Mouse (Mus musculus) neural tube, embryonic 12.5 days (tissue): ENCODE data around the gene A930002H24Rik. TPM values are rescaled to one million over a fixed set of nuclear protein-coding genes. Genes with fewer than 3 reads are reported as not detected.

ENCODE experiments used
- ATAC-seq: fragments of 200-750 bp; cut with Nextera tagmentation; 2 replicates; pipeline ENCODE4 v1.8.0; 2017; ENCODE audit warnings: low read depth, mild to moderate bottlenecking, moderate TSS enrichment, moderate library complexity; ENCODE audit not compliant: low FRiP score
- H3K27ac ChIP-seq: fragments of 300-500 bp; sonication (generic); 2 replicates; pipeline ENCODE4 v1.5.1; 2016
- H3K27me3 ChIP-seq: fragments of 300-500 bp; sonication (generic); replicated peaks from 2 replicates; pipeline ENCODE4 v1.6.1; 2016; ENCODE audit warnings: mild to moderate bottlenecking
- H3K36me3 ChIP-seq: fragments of 300-500 bp; sonication (generic); 2 replicates; pipeline ENCODE4 v1.6.1; 2016; ENCODE audit warnings: mild to moderate bottlenecking
- H3K4me1 ChIP-seq: fragments of 300-500 bp; sonication (generic); 2 replicates; pipeline ENCODE4 v1.6.1; 2016
- H3K4me2 ChIP-seq: fragments of 300-500 bp; sonication (generic); replicated peaks from 2 replicates; pipeline ENCODE4 v1.6.1; 2016; ENCODE audit warnings: mild to moderate bottlenecking
- H3K4me3 ChIP-seq: fragments of 300-500 bp; sonication (generic); 2 replicates; pipeline ENCODE4 v1.5.1; 2016
- H3K9ac ChIP-seq: fragments of 300-500 bp; sonication (generic); 2 replicates; pipeline ENCODE4 v1.6.1; 2016; ENCODE audit warnings: mild to moderate bottlenecking
- H3K9me3 ChIP-seq: fragments of 300-500 bp; sonication (generic); 2 replicates; pipeline ENCODE4 v1.6.1; 2016; ENCODE audit warnings: mild to moderate bottlenecking
- WGBS: fragments of 180-500 bp; shearing (Covaris S2); methylation state at CpG from one replicate; pipeline ENCODE4 v1.1.7; 2016; 5-methylcytosine and 5-hydroxymethylcytosine counted together
- polyA plus RNA-seq: library from polyadenylated mRNA; unstranded; fragments of >200 nt; fragmentation: Nextera tagmentation; extraction: Ambion mirVana; gene quantifications from 2 replicates; pipeline ENCODE4 v1.2.1, GENCODE M21; 2016

Gene A930002H24Rik
- polyA plus RNA-seq, 1 experiment from 2014 or later: 3.6 TPM

DNA sequence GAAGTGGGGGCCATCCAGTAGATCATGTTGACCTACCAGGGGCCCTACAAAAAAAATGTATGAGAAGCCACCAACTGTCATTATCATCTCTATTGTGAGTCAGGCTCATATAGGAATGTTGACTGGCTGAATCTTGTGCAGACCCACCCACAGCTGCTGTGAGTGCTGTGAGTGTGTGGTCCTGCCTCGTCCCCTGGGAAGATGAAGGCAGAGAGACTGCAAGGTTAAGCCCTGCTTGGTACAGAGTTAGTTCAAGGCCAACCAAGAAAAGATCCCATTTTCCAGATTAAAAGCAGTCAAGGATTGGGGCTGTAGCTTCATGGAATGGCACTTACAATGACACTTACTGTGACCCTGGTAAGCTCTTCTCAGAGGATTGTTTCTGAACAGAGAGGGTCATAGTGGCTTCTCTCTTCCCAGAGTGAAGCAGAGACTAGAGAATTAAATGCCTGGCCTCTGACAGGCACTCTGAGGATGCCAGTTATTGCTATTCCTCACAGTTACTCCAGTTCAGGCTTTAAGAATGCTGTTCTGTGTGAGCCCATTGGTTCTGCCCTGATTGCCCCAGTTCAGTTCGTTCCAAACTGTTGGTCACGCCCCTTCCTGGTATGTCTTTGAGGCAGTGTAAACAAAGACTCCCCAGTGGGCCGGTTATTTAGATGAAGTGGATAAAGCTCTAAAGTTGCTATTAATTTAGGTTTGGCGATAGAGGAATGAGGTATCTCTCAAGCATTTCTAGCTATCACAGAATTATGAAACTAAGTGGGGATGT lies 34.8 kb downstream of the A930002H24Rik start:
- Histone ChIP-seq H3K9me3 (no peaks in the 10 kb centered on the region), H3K27ac (no peak overlapping the region), H3K4me3 (no peak overlapping the region), H3K36me3 (no peaks in the 10 kb centered on the region), H3K4me2 (no peak overlapping the region), H3K9ac (no peak overlapping the region), H3K27me3 (no peaks in the 10 kb centered on the region), H3K4me1 (no peaks in the 10 kb centered on the region)
- WGBS: 61% methylated on average over 5 of the region's 5 CpGs
- ATAC-seq: no peak

DNA sequence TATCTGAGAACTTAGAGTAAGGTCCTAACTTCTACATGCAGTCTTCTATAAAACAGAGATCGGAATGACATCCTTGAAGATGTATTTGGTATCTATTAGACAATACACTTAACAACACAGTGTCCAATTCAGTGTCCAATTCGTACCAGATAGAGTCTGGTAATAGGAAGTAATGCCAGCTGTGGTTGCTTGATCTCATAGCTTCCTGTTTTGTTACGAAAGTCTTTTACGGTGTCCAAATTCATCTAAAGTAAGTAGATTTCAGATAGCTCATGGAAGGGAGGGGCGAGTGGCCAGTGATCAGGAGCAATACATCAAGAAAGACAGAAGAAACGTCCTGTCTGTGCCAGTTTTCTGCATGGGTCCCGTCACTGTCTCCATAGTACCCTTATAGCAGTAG lies 36.8 kb downstream of the A930002H24Rik start:
- ATAC-seq: no peak
- no peaks in the 10 kb centered on the region for H3K9me3 ChIP-seq
- WGBS: 89% methylated on average over 7 of the region's 7 CpGs

DNA sequence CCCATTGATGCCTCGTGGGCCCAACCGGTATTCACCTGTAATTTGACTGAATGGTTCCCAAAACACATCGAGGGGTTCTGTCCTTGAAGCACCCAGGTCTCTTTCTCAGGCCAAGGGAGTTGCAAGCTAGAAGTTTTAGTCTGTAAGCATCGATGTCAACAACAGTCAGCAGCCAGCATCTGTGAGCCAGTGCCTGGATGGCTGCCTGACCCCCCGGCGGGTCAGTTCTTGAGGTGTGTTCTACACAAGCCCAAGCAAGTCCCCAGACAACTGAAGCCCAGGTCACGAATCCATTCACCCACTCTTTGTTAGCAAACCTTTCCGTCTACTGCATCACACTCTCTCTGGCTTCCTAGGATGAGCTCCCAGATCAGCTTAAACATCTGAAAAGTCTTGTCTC lies 37.4 kb downstream of the A930002H24Rik start:
- Histone ChIP-seq H3K4me1 (no peaks in the 10 kb centered on the region), H3K9ac (no peak overlapping the region), H3K27ac (no peak overlapping the region), H3K27me3 (no peaks in the 10 kb centered on the region), H3K4me3 (no peak overlapping the region), H3K4me2 (no peak overlapping the region), H3K36me3 (no peaks in the 10 kb centered on the region), H3K9me3 (no peaks in the 10 kb centered on the region)
- WGBS: 89% methylated on average over 8 of the region's 8 CpGs
- ATAC-seq: no peak

More for the DNA sequence above, 36.8 kb downstream of the A930002H24Rik start:
- no peak overlapping the region for H3K4me2 ChIP-seq
- no peaks in the 10 kb centered on the region for H3K27me3 ChIP-seq
- no peak overlapping the region for H3K27ac ChIP-seq
- H3K4me1 ChIP-seq: no peaks in the 10 kb centered on the region
- H3K9ac ChIP-seq: no peak overlapping the region
- H3K36me3 ChIP-seq: no peaks in the 10 kb centered on the region
- no peak overlapping the region for H3K4me3 ChIP-seq

DNA sequence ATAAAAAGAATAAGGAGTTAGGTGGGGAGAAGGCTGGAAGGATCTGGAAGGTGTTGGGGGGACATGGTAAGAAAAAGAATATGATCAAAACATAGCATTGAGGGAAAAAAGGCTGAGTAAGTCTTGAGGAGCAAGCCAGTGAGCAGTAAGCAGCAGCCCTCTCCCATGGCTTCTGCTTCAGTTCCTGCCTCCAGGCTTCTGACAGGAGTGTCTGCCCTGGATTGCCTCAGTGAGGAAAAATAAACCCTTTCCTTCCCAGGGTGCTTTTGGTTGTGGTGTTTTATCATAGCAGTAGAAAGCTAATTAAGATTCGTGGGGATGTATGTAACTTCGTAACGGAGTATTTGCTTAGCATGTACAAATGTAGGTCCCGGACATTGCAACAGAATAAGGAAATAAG lies 39.5 kb downstream of the A930002H24Rik start:
- no peaks in the 10 kb centered on the region for H3K4me1 ChIP-seq
- no peaks in the 10 kb centered on the region for H3K36me3 ChIP-seq
- H3K4me2 ChIP-seq: no peak overlapping the region
- no peak for ATAC-seq
- no peaks in the 10 kb centered on the region for H3K9me3 ChIP-seq
- H3K27ac ChIP-seq: no peak overlapping the region
- no peak overlapping the region for H3K4me3 ChIP-seq
- no peaks in the 10 kb centered on the region for H3K27me3 ChIP-seq
- H3K9ac ChIP-seq: no peak overlapping the region
- 93% methylated on average over 4 of the region's 4 CpGs for WGBS

DNA sequence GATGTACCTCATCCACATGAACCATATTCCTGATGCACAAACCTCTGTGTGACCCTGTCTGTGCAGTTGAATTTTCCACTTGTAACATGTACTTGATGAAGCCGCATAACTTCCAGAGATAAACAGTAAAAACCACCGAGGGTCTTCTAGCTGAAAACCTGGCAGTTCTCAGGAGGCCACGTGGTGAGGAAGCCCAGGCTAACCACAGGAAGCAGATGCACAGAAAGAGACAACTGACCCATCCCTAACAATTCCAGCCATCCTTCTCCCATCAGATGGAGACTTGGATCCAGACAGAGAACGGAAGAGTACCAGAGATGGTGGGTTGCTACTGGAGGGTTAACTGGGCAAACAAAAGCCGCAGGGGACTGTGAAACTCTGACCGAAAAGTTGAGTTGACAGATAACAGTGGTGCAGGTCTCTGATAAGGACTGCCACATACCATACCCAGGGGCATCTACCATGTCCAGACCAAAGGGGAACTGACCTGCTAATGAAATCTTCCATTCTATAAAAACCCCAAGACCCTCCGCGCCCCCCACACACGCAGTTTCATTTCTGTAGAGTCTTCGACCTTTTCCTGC lies 45.1 kb downstream of the A930002H24Rik start:
- 92% methylated on average over 10 of the region's 10 CpGs for WGBS

DNA sequence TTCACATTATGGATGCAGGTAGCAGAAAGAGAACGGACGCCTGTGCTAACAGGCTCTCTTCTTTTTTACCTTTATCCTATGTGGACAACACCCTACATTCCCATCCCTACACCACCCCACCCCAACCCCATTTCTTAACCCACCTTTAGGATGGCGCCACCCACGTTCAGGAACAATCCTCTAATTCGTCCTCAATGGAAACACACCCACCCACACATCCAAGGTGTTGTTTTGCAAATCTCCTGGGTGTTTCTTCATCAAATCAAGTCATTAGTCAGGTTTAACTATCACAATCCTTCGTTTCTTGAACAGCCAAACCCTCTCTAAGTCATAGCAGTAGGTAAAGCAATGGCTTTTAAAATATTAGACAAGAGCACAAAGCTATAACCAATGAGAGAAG lies 50.0 kb downstream of the A930002H24Rik start:
- Histone ChIP-seq H3K9ac (no peak overlapping the region), H3K27ac (no peak overlapping the region), H3K4me2 (no peak overlapping the region), H3K4me1 (no peaks in the 10 kb centered on the region), H3K9me3 (no peaks in the 10 kb centered on the region), H3K4me3 (no peak overlapping the region), H3K27me3 (no peaks in the 10 kb centered on the region), H3K36me3 (no peaks in the 10 kb centered on the region)
- no peak for ATAC-seq
- WGBS: 83% methylated on average over 6 of the region's 6 CpGs

More for the DNA sequence above, 45.1 kb downstream of the A930002H24Rik start:
- Histone ChIP-seq H3K4me3 (no peak overlapping the region), H3K4me1 (no peaks in the 10 kb centered on the region), H3K36me3 (no peaks in the 10 kb centered on the region), H3K27ac (no peak overlapping the region), H3K27me3 (no peaks in the 10 kb centered on the region), H3K9me3 (no peaks in the 10 kb centered on the region), H3K4me2 (no peak overlapping the region), H3K9ac (no peak overlapping the region)
- no peak for ATAC-seq

Other genes starting within 250 kb of the A930002H24Rik start
- 30.8 and 32.7 TPM in 2 replicates for gene Fer, start 729 bp downstream of the A930002H24Rik start, polyA plus RNA-seq